Mouse (Mus musculus) cerebellum, adult 11 months (tissue): ENCODE measurements around the gene Olfr596.
"Not testable (repeated sequence)": the region's sequence is repeated elsewhere in the genome, so short reads cannot be mapped to it uniquely, and the experiment has no call there.

Experiments
- DNase-seq: peaks from one replicate; pipeline ENCODE4 v3.0.0; 2022

The Olfr596 gene

DNA sequence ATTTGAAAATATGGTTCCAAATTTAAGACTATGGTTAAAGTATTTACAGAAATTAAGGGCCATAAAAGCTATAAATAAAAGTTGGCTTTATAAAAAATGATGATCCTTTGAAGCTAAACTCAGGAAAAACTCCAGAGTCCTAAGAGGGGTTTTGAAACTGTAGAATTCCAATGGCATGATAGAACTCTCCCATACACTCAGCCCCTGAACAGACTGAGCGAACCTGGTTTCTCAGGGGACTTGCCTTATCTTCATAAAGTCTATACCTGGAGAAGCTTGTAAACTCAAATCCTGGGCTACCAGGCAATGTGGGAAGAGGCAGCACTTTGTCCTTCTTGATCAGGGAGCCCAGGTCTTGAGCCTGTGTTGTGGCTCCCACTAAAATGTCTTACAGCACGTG lies at the start of gene Olfr596:
Gene Olfr596, plus strand, starts transcription at position 301 of the 400 bp plus-strand sequence.
- not testable (repeated sequence) for DNase-seq

DNA sequence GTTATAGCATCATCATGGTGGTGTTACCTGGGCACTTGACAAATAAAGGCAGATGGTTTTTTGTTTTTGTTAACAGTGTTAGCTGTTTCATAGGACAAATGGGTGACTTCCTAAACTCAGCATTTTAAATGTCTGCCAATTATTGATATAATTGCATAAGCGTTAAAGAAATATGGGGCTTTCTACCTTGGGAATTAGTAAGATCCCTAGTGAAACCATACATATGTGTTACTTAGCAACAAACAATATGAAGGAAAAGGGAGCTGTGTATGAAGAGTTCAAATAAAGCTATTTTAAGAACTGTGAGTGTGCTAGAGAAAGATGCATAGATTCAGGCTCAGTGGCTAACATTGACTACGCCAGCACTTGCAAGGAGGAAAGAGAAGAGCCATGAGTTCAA lies 10.6 kb downstream of the Olfr596 start, which contains the start of gene Olfr597:
Gene Olfr597, plus strand, starts transcription at position 301 of the 400 bp plus-strand sequence.
- DNase-seq, result not testable (repeated sequence)

DNA sequence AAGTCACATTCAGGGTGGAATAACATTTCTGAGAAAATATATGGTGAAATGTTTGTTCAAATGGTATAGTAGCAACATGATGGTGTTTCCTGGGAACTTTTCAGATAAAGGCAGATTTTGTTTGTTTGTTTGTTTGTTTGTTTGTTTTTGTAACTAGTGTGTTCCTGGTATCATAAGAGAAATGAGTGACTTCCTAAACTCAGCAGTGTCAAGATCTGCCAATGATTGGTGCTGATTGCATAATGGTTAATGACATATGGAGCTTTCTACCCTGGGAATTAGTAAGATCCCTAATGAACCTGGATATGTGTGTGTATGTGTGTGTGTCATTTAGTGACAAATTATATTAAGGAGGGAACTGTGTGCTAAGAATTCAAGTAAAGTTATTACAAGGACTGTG lies 17.8 kb downstream of the Olfr596 start, which contains the start of gene Olfr598:
Gene Olfr598, plus strand, starts transcription at position 301 of the 400 bp plus-strand sequence.
- DNase-seq, result no peak

DNA sequence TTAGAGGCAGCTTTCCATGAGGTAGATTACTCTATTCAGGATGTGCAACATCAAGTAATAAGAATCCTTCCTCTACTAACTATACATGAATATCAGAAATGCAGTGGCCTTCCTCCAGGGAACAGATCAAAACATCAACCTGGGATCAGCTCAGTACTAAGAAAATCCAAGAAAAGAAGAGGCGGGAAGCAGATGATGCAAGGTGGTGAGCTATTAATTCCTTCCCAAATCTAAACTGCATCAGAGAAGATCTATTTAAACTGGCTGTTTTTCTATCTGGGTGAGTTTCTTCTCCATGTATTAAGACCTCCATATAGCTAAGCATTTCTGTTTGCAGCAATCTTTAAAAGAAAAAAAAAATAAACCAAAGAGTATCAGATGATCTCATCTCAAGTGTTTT lies 30.2 kb downstream of the Olfr596 start, which contains the start of gene Olfr599:
Gene Olfr599, plus strand, starts transcription at position 301 of the 400 bp plus-strand sequence.
- no peak for DNase-seq

DNA sequence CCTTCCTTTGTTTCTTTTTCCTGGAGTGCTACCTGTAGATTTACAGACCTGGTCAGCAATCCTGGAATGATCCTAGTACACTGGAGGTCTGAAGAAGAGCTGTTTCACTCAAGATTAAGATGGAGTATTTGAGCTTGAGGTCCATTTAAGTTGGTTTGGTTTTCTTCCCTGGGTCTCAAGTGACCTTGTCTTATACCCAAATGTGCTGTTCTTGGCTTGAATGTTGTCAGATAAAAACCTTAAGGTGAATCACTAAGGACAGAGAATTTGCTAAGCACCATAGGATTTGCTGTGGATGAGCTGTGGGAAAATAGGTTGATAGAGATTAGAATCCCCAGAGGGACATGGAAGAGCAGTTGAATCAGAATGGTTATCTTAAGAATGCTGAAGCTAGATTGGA lies 44.1 kb downstream of the Olfr596 start, which contains the start of gene Olfr600:
Gene Olfr600, minus strand, starts transcription at position 101 of the 400 bp plus-strand sequence.
- no peak for DNase-seq
